Mouse (Mus musculus) retina, embryonic 14.5 days (tissue): ENCODE measurements around the gene Ift172.
"Not testable (repeated sequence)": the region's sequence is repeated elsewhere in the genome, so short reads cannot be mapped to it uniquely, and the experiment has no call there.

ENCODE experiments used
- DNase-seq: peaks from one replicate; pipeline ENCODE4 v3.0.0-alpha.2; 2015; ENCODE audit warnings: low spot score

The Ift172 gene

GRCm38 (mm10) chr5:31255971-31256370 is 34.9 kb downstream of the Ift172 start:
- DNase-seq: no peak

DNA sequence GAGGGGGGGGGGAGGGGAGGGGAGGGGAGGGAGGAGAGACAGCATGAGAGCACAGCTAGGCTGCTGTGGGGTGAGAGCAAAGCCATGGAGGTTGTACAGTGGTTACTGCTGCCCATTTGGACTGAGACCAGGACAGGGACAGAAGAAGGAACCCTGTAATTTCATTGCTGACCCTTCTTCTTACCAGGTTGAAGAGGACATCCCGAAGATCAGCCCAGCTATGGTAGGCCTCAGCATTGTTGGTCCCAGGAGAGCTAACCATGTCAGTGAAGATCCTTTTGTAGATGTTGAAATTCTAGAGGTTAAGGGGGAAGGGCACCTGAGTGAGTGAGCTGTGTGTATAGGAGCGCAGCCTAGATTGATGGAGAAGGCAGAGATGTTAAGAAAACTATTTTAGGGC is 35.5 kb downstream of the Ift172 start:
- DNase-seq: no peak

GRCm38 (mm10) chr5:31254901-31255300 is 36.0 kb downstream of the Ift172 start:
- DNase-seq: no peak

GRCm38 (mm10) chr5:31254452-31254851 is 36.5 kb downstream of the Ift172 start:
- DNase-seq: no peak

GRCm38 (mm10) chr5:31253806-31254205 is 37.1 kb downstream of the Ift172 start:
- DNase-seq: no peak

DNA sequence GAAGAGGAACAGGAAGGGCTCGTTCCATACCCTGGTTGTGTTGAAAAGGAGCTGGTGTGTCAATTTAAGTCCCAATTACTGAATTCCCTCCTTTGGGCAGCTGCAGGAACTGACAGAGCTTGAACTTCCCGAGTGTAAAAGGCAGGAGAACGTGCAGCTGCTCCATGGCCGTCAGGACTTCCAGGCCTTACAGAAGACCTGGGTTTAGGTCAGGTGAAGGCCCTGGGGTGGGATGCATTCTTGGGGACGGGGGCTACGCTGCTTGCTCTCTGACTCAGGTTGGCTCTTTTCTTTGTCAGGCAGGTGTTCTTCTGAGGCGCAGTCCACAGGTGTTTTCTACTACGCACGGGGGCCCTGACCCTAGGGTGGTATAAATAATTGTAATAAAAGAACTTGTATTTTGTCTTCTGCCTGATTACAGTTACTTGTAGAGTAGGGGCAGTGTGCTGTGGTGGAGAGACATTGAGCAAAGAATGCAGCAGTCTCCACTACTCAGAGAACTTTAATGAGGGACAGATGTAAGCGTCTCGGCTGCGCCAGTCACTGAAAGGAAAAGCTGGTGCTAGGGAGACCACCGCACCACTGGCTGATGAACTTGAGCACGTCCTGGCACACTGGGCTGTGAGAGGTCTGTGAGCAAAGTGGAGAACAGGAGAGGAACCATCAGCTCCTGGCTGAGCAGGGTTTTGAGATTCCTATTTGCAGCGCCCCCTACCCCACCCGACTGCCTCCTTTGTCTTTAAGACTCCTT is 37.9 kb downstream of the Ift172 start:
- no peak for DNase-seq

- peak; percentile 15 for DNase-seq
Observed at GRCm38 (mm10) chr5:31252151-31252550, 38.8 kb downstream of the Ift172 start.

DNA sequence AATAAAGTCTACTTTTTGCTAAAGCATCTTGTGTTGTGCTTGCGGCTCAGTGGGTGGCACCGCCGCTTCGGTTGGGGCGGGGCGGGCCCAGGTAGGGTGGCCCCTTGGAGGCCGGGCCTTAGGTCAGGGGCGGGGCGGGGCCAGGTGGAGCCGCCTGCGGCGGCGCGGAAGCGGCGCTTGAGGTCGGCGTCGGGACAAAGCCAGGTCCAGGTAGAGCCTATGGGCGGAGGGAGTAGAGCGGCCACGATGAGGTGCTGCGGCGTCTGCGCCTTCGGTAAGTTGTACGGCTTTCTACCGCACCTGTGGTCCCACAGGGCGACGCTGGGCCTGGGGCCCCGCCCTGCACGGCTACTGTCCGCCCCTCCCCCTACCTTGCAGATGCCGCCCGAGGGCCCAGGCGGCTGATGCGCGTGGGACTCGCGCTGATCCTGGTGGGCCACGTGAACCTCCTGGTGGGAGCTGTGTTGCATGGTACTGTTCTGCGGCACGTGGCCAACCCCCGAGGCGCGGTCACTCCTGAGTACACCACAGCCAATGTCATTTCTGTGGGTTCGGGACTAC is 39.3 kb downstream of the Ift172 start, which contains the start of gene Krtcap3:
Gene Krtcap3, plus strand, starts transcription at position 151 of the 561 bp plus-strand sequence.
- DNase-seq: peak; percentile 30

DNA sequence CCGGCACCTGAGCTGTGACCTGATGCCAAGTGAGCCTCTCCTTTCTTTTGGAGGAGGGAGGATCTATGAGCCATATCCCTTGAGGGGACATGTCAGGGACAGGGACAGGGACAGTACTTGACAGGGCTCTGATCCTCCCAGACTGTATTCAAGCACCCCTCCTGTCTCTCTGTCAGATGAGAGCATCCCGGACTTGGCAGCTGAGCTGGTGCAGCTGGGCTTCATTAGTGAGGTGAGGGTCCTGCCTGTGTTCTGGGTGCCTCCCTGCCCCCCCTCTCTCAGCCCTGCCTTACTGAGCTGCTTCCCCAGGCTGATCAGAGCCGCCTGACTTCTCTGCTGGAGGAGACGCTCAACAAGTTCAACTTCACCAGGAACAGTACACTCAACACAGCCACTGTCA is 40.2 kb downstream of the Ift172 start:
- DNase-seq: no peak

DNA sequence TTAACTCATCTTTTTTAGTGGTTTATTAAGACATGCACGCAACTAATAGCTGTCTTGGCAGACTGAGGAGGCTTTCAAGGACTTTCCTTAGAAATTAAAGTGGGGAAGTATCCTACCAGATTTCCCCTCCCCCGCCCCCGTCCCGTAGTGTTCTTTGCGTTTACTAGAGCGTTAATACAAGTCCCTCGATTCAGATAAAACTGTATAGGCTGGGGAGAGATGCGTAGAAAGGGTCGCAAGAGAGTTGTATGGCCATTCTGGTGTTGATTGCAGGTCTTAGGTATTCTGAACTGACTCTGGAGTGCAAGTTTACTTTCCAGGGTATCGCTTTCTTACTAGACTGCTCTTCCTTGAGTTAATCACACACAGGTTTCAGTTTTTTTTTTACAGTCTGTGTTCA is 48.7 kb downstream of the Ift172 start:
- DNase-seq: no peak

- DNase-seq: no peak
Observed at GRCm38 (mm10) chr5:31241522-31242034, 49.3 kb downstream of the Ift172 start.

GRCm38 (mm10) chr5:31240637-31241521 is 50.0 kb downstream of the Ift172 start, which contains the start of the genes Nrbp1 and Gm9970:
Nrbp1 (plus strand) TSS chr5:31240864.
Gm9970 (minus strand) TSS chr5:31241232.
- peak; percentile 98 for DNase-seq

- no peak for DNase-seq
Observed at GRCm38 (mm10) chr5:31226641-31227040, 64.3 kb downstream of the Ift172 start.

DNA sequence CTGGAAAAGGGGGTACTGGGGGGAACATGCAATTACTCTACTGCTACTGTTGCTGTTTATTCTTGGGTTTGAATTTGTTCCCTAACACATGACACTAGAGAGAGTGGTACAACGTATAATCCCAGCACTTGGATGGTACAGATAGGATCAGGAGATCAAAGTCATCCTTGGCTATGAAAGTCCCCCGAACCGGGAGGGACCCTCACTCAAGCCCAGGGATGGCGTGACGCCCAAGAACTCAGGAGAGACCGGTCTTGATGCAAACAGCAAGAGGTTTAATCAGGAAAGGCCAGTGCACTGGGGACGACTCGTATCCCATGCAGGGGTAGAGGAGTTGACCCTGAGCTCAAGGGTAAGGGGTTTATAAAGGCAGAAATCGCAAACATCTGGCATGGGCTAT is 68.2 kb downstream of the Ift172 start:
- DNase-seq: no peak

GRCm38 (mm10) chr5:31221304-31221945 is 69.5 kb downstream of the Ift172 start:
- peak; percentile 72 for DNase-seq

DNA sequence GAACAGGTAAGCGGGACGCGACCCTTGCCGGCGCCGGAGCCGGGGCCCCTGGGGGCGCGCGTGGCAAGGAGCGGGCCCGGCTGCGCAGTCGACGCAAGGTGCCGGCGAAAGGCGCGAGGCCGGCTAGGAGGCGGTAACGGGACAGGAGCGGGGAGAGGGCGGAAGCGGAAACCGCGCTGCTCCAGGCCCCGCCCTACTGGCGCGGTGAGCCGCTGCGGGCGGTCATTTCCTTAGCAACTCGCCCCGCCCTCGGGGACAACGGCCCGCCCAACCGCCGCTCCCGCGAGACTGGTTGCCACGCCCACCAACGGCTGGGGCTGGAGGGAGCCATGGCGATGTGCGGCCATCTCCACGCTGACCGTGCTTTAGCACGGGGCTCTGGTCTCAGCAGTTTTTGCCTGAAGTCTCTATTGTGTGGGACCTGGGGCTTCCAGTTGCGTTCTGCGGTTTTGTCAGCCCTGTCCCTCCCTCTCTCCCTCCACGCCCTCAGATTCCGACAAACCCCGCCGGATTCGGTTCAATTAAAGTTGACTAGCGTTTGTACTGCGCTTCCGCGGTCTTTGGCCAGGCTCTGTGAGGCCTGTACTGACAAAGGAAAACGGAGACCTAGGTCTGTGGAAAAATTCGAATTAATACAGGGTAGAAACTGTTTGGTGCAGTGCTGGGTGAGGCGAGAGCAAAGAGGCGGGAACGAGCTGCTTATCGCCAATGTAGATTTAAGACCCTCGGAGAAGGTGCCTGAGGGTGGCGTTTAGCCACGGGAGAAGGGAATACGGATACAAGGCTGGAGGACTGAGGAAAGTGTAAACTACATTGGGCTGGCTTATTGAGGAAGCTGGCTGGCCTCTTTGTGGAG is 70.2 kb downstream of the Ift172 start, which contains the start of gene Ppm1g:
Gene Ppm1g, minus strand, starts transcription at position 240 of the 856 bp plus-strand sequence.
- DNase-seq: peak; percentile 99

DNA sequence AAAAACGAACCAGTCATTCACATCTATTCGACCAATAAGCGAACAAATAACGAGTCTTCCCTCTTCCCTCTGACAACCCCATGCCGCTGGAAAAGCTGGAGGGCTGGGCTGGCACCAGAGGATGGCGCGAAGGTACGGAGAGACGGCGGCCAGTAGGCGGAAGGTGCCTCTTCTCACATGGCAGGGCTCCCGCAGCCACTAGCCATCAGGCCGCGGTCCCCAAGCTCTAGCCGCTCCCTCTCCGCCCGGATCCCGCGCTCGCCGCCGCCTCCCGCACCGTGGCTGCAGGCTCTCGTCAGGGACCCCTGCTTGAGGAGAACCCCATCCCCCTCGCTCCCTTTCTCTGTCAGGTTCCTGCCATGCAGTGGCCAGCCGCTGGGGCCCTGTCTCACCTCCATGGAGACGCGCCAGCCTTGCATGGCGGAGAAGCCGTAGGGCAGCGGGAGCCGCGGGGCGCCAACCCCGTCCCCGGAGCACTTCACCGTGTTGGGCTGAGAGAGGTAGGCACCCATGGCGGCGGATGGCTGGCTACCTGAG is 70.9 kb downstream of the Ift172 start:
- DNase-seq: peak; percentile 67

DNA sequence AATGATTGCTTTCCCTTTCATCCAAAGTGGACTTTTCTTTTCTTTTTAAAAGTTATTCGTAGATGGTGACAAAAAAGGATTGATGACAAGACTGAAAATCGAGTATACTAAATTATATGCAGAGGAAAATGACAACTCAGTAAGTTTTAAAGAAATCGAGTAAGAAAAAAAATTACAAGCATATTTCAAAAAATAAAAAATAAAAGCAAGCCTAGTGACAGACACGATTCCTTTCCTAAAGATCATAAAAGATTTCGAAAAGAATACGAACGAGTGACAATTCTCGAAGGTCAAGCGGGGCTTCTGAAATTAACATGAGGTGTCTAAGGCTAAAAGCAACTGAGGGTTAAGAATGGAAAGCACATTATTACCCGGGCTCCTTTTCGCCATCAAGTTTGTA is 71.4 kb downstream of the Ift172 start:
- DNase-seq: no peak

DNA sequence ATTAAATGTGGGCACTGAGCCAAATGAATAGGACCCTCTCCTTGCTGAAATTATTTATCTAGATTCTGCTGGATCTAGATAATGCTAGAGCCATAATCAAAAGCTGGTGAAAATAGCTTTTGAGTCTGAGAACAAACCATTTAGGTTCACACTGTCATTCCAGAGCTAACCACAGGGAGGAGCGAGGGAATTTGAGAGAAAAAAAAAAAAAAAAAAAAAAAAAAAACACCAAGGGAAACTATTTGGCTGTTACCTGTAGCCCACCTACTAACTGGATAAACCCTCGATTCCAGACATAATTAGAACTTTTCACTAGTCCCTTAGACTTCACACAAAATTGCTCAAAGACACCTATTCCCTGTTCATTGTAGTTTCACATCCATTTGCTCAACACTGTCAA is 71.8 kb downstream of the Ift172 start:
- DNase-seq: peak; percentile 53

DNA sequence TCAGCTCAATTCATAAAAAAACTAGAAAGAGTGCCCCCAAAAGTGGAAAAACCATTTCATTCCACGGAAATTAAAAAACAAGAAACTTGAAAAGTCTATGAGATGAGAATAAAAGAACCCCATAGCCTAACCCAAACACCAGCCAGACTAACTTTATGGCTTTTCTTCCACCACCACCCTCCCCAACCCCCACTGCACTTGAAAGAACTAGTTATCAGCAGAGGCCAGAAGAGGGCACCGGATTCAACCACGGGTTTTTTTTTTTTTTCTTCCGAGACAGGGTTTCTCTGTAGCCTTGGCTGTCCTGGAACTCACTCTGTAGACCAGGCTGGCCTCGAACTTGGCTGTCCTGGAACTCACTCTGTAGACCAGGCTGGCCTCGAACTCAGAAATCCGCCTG is 72.6 kb downstream of the Ift172 start:
- DNase-seq: no peak

- DNase-seq: not testable (repeated sequence)
Observed at GRCm38 (mm10) chr5:31216554-31216953, 74.4 kb downstream of the Ift172 start.
